Comparison of ENCODE assay signal across 8 mouse cellular contexts in the genomic region with DNA sequence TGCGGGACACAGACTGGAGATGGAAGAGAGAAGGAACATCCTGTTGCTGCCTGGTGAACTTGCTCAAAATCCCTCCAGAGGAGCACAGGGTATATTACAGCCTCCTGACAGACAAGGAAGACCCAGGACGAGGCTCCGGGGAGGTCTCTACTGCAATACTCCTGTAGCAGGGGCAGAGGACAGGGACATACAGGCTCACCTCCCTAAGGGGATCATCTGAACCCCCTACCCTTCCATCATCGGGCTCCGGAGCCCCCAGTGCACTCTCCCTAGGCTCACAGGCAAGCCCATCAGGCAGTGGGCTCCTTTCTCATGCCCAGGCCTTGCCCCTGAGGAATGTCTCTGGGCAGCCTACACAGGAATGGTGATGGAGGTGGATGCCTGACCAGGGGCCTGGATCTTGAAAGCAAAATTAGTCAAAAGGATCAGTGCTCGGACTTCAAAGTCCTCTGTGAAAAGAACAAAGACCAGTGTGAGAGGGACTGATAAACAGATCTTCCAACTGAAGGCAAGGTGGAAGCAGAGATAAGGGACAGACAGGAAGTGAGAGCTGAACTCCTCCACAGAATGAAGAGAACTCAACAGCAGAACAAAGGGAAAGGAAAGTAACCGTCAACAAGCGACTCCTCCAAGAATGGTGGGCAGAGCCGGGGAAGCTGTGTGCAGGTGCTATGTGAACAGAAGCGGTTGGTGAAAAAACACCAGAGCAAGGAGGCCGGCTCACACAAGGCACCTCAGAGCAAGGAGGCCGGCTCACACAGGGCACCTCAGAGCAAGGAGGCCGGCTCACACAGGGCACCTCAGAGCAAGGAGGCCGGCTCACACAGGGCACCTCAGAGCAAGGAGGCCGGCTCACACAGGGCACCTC. TPM values are rescaled to one million over a fixed set of nuclear protein-coding genes. Genes with fewer than 3 reads are reported as not detected.
DNase-seq lines count a peak whose midpoint lies in the region; ATAC-seq and TF ChIP-seq lines count a peak whose summit lies in the region.

No protein-coding gene starts in this region.

- DNase-seq in heart, adult 2 months = no peak
- no peak for DNase-seq in heart, postnatal 10 days
- peak; percentile 28 for DNase-seq in spleen, adult 12 weeks (ENCODE audit: low spot score)
- DNase-seq in spleen, adult 18-20 months = no peak
- DNase-seq in liver, embryonic 14.5 days (ENCODE audit: low read depth in 3 of 3, low spot score in 3 of 3) = peak; percentile 78 to 82 (median 81)
- no peak for DNase-seq in left cerebral cortex, adult 8-10 months (ENCODE audit: low spot score in 2 of 2)
- DNase-seq in MN1 (ENCODE audit: low spot score) = no peak
- no peak for DNase-seq in cerebellum, adult 2 months

- TF ChIP-seq POLR2A in heart, adult 2 months (IDR thresholded peaks at IDR 0.05; ENCODE audit: insufficient read depth, low read depth, low read length) = no peak
- no peak for TF ChIP-seq POLR2A in cerebellum, adult 2 months (IDR thresholded peaks at IDR 0.05; ENCODE audit: borderline replicate concordance, insufficient read depth, low read length)

- H3K36me3 ChIP-seq in heart, adult 2 months (ENCODE audit: control insufficient read depth, insufficient read depth, low read length) = peaks cover 7% of the 10 kb centered on the region
- peaks cover 16% of the 10 kb centered on the region for H3K36me3 ChIP-seq in liver, embryonic 14.5 days (replicated peaks; ENCODE audit: control insufficient read depth, insufficient read depth, low read depth)

- no peak overlapping the region for H3K9ac ChIP-seq in heart, adult 2 months (ENCODE audit: low read depth, low read length)
- H3K9ac ChIP-seq in liver, embryonic 14.5 days (replicated peaks) = peak overlapping the region; percentile 67

- no peaks in the 10 kb centered on the region for H3K79me2 ChIP-seq in heart, adult 2 months (replicated peaks; ENCODE audit: control insufficient read depth, insufficient read depth, low read length)

- no peaks in the 10 kb centered on the region for H3K27me3 ChIP-seq in heart, adult 2 months (ENCODE audit: control insufficient read depth, insufficient read depth, low read length)
- H3K27me3 ChIP-seq in liver, embryonic 14.5 days (ENCODE audit: control insufficient read depth, insufficient read depth, low read length) = no peaks in the 10 kb centered on the region
- no peaks in the 10 kb centered on the region for H3K27me3 ChIP-seq in cerebellum, adult 2 months (ENCODE audit: control insufficient read depth, insufficient read depth, low read length)

- 56% methylated on average over 15 of the region's 15 CpGs for WGBS in heart, adult 2 months
- WGBS in liver, embryonic 14.5 days (ENCODE audit: insufficient replicate concordance) = 10% methylated on average over 15 of the region's 15 CpGs
- 87% methylated on average over 15 of the region's 15 CpGs for WGBS in cerebellum, adult 2 months

- TF ChIP-seq CTCF in heart, adult 2 months (IDR thresholded peaks at IDR 0.05) = peak; percentile 10; the same call in 1 of the 2 replicates
- TF ChIP-seq CTCF in liver, embryonic 14.5 days (IDR thresholded peaks at IDR 0.05; ENCODE audit: low read depth) = peak; percentile 42; the same call in 1 of the 2 replicates
- TF ChIP-seq CTCF in cerebellum, adult 2 months (IDR thresholded peaks at IDR 0.05; ENCODE audit: borderline replicate concordance, insufficient read depth, low read depth, low read length) = no peak

- ATAC-seq in liver, embryonic 14.5 days (ENCODE audit: insufficient read depth) = peak; percentile 84

- intact Hi-C loops in heart, adult 2 months (cut with DNase I) = loop anchor here (2.0 to 5.0 kb wide), 2 partner anchors 167 to 286 kb away; a partner anchor contains a TSS
- intact Hi-C loops in heart, postnatal 10 days (cut with DNase I) = loop anchor here (2.0 to 10.0 kb wide), 3 partner anchors 55 to 283 kb away; a partner anchor contains a TSS

- no peaks in the 10 kb centered on the region for H3K9me3 ChIP-seq in liver, embryonic 14.5 days (ENCODE audit: control insufficient read depth, low read length)

- H3K27ac ChIP-seq in heart, adult 2 months = no peak overlapping the region
- H3K27ac ChIP-seq in liver, embryonic 14.5 days = peak overlapping the region; percentile 76
- no peak overlapping the region for H3K27ac ChIP-seq in cerebellum, adult 2 months (ENCODE audit: insufficient read depth, low read length)

- H3K4me1 ChIP-seq in heart, adult 2 months (ENCODE audit: control insufficient read depth, insufficient read depth, low read length) = peaks cover 5% of the 10 kb centered on the region
- peaks cover 37 to 61% of the 10 kb centered on the region in 2 experiments for H3K4me1 ChIP-seq in liver, embryonic 14.5 days (replicated peaks; ENCODE audit: control insufficient read depth in 2 of 2, insufficient read depth in 2 of 2, low read length in 1 of 2)
- peaks cover 8% of the 10 kb centered on the region for H3K4me1 ChIP-seq in cerebellum, adult 2 months (ENCODE audit: control insufficient read depth, insufficient read depth, low read length)

- H3K4me3 ChIP-seq in heart, adult 2 months = no peak overlapping the region
- H3K4me3 ChIP-seq in liver, embryonic 14.5 days (ENCODE audit: insufficient read depth in 1 of 2, low read depth in 2 of 2, low read length in 2 of 2) = peak overlapping the region in 1 of 2 experiments; percentile 17; a peak in 1 of 4 replicates
- H3K4me3 ChIP-seq in cerebellum, adult 2 months (replicated peaks; ENCODE audit: insufficient read depth, low read depth, low read length) = no peak overlapping the region

- TF ChIP-seq EP300 in heart, adult 2 months (IDR thresholded peaks at IDR 0.05; ENCODE audit: insufficient read depth, low read depth, low read length) = no peak
- peak; percentile 98 for TF ChIP-seq EP300 in liver, embryonic 14.5 days (IDR thresholded peaks at IDR 0.05; ENCODE audit: low read depth)

- H3K4me2 ChIP-seq in liver, embryonic 14.5 days (ENCODE audit: low read depth) = peak overlapping the region; percentile 61

RNA-seq across cellular contexts. Expression of a gene that starts 32.3 kb away (rescaled TPM):
- total RNA-seq in heart, adult 2 months (2021) = 10 to 100 TPM; 20.3 to 22.3 TPM
- 24.3 and 26.6 TPM in 2 replicates for polyA plus RNA-seq in heart, adult 2 months (2012; rRNA removed)
- 10 to 100 TPM; 22.9 to 26.9 TPM for total RNA-seq in heart, postnatal 10 days (2021)
- polyA plus RNA-seq in liver, embryonic 14.5 days (2012; rRNA removed) = 7.8 and 8.5 TPM in 2 replicates
- polyA plus RNA-seq in liver, embryonic 14.5 days (2014; fragmentation: Nextera tagmentation; extraction: Ambion mirVana) = 7.2 and 8.6 TPM in 2 replicates
- 1 to 10 TPM; 2.0 to 2.8 (median 2.1) TPM for total RNA-seq in left cerebral cortex, adult 8-10 months (2022)
- polyA plus RNA-seq in cerebellum, adult 2 months (2012; rRNA removed) = 3.0 and 4.0 TPM in 2 replicates

RNA-seq across cellular contexts. Expression of a gene that starts 41.0 kb away (rescaled TPM):
- total RNA-seq in heart, adult 2 months (2021) = 10 to 100 TPM; 58.6 to 65.2 TPM
- 35.4 and 50.7 TPM in 2 replicates for polyA plus RNA-seq in heart, adult 2 months (2012; rRNA removed)
- total RNA-seq in heart, postnatal 10 days (2021) = 10 to 100 TPM; 52.1 to 58.6 TPM
- 10.6 and 12.4 TPM in 2 replicates for polyA plus RNA-seq in liver, embryonic 14.5 days (2012; rRNA removed)
- 16.4 and 19.3 TPM in 2 replicates for polyA plus RNA-seq in liver, embryonic 14.5 days (2014; fragmentation: Nextera tagmentation; extraction: Ambion mirVana)
- 10 to 100 TPM; 26.8 to 30.9 (median 30.6) TPM for total RNA-seq in left cerebral cortex, adult 8-10 months (2022)
- polyA plus RNA-seq in cerebellum, adult 2 months (2012; rRNA removed) = 33.6 and 37.5 TPM in 2 replicates

RNA-seq across cellular contexts. Expression of a gene that starts 47.9 kb away (rescaled TPM):
- 10 to 100 TPM; 93.0 to 94.7 TPM for total RNA-seq in heart, adult 2 months (2021)
- 85.8 and 134 TPM in 2 replicates for polyA plus RNA-seq in heart, adult 2 months (2012; rRNA removed)
- 100 to 1,000 TPM; 110 to 117 TPM for total RNA-seq in heart, postnatal 10 days (2021)
- 15.0 and 17.7 TPM in 2 replicates for polyA plus RNA-seq in liver, embryonic 14.5 days (2012; rRNA removed)
- polyA plus RNA-seq in liver, embryonic 14.5 days (2014; fragmentation: Nextera tagmentation; extraction: Ambion mirVana) = 27.2 and 27.4 TPM in 2 replicates
- total RNA-seq in left cerebral cortex, adult 8-10 months (2022) = 10 to 100 TPM; 39.0 to 54.7 (median 46.3) TPM
- 45.0 and 47.5 TPM in 2 replicates for polyA plus RNA-seq in cerebellum, adult 2 months (2012; rRNA removed)

Comparison
In these comparisons a context has a peak if more than half of its experiments do, and no peak if none do; other contexts are left out.
1. DNase-seq: peak in spleen, adult 12 weeks (single experiment) and liver, embryonic 14.5 days (3 of 3); none in heart, adult 2 months (0 of 2), heart, postnatal 10 days (0 of 2), spleen, adult 18-20 months (0 of 2), left cerebral cortex, adult 8-10 months (0 of 2), MN1 (single experiment) and cerebellum, adult 2 months (0 of 2).
2. RNA of a gene that starts 32.3 kb away (total RNA-seq): 22.9 to 26.9 TPM in heart, postnatal 10 days and 20.3 to 22.3 TPM in heart, adult 2 months; 2.0 to 2.8 TPM in left cerebral cortex, adult 8-10 months; every median in the first group is over 4 times any median in the second.